Mouse (Mus musculus) midbrain, embryonic 11.5 days (tissue): Measurements from ENCODE around the gene Hrh3. TPM values are rescaled to one million over a fixed set of nuclear protein-coding genes. Genes with fewer than 3 reads are reported as not detected.

Experiments
- ATAC-seq: fragments of 200-750 bp; cut with Nextera tagmentation; 2 replicates; pipeline ENCODE4 v1.8.0; 2017; ENCODE audit warnings: moderate TSS enrichment, moderate library complexity; ENCODE audit not compliant: low FRiP score
- DNase-seq: peaks from one replicate; pipeline ENCODE4 v3.0.0; 2015; ENCODE audit warnings: low spot score; ENCODE audit errors: missing footprints
- H3K27ac ChIP-seq: fragments of 300-500 bp; sonication (generic); 2 replicates; pipeline ENCODE4 v1.5.1; 2014; ENCODE audit warnings: low read depth, low read length
- H3K27me3 ChIP-seq: fragments of 300-500 bp; sonication (generic); 2 replicates; pipeline ENCODE4 v1.6.1; 2014; ENCODE audit warnings: mild to moderate bottlenecking, low read length, moderate library complexity, mixed read lengths; ENCODE audit not compliant: control insufficient read depth, insufficient read depth
- H3K36me3 ChIP-seq: fragments of 300-500 bp; sonication (generic); 2 replicates; pipeline ENCODE4 v1.6.1; 2014; ENCODE audit warnings: mild to moderate bottlenecking, low read length, moderate library complexity, mixed read lengths; ENCODE audit not compliant: control insufficient read depth, insufficient read depth
- H3K4me1 ChIP-seq: fragments of 300-500 bp; sonication (generic); 2 replicates; pipeline ENCODE4 v1.6.1; 2014; ENCODE audit warnings: low read length; ENCODE audit not compliant: control insufficient read depth, insufficient read depth
- H3K4me2 ChIP-seq: fragments of 300-500 bp; sonication (generic); 2 replicates; pipeline ENCODE4 v1.6.1; 2014; ENCODE audit warnings: mild to moderate bottlenecking, moderate library complexity
- H3K4me3 ChIP-seq: fragments of 300-500 bp; sonication (generic); 2 replicates; pipeline ENCODE4 v1.5.1; 2014; ENCODE audit warnings: low read depth, low read length
- H3K9ac ChIP-seq: fragments of 300-500 bp; sonication (generic); 2 replicates; pipeline ENCODE4 v1.6.1; 2014; ENCODE audit warnings: low read length
- H3K9me3 ChIP-seq: fragments of 300-500 bp; sonication (generic); 2 replicates; pipeline ENCODE4 v1.6.1; 2016; ENCODE audit warnings: low read length; ENCODE audit not compliant: control insufficient read depth
- WGBS: fragments of 180-500 bp; shearing (Covaris S2); extraction: QIAGEN DNeasy Blood & Tissue Kit; methylation state at CpG from one replicate; pipeline ENCODE4 v1.1.7; 2014; 5-methylcytosine and 5-hydroxymethylcytosine counted together
- polyA plus RNA-seq: library from polyadenylated mRNA; unstranded; fragments of >200 nt; fragmentation: Nextera tagmentation; extraction: Ambion mirVana; gene quantifications from 2 replicates; pipeline ENCODE4 v1.2.1, GENCODE M21; 2014

The Hrh3 gene
- polyA plus RNA-seq, 1 experiment from 2014 or later: 3.0 TPM

DNA sequence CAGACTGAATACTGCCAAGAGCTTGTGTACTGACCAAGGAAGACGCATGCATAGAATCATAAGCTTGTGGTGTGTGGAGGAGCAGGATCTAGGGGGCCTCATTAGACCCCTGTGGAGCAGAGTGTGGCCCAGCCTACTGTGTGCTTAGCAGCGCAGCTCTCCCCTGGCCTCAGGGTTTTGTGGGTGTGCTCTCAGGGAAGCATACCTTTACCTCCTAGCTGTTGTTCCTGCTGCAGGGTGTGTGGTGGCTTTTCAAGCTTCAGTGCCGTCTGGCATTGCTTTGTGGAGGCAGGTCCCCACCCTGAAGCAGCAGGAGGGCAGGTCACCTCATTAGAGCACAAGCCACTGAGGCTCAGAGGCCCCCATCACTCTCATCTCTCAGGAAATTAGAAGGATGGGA is 26.7 kb downstream of the Hrh3 start:
- DNase-seq (no peak), ATAC-seq (no peak)
- H3K27ac ChIP-seq: no peak overlapping the region
- no peak overlapping the region for H3K4me2 ChIP-seq
- no peaks in the 10 kb centered on the region for H3K9me3 ChIP-seq
- no peak overlapping the region for H3K4me3 ChIP-seq
- WGBS: 65% methylated on average over 3 of the region's 3 CpGs
- H3K9ac ChIP-seq: no peak overlapping the region
- H3K36me3 ChIP-seq: no peaks in the 10 kb centered on the region
- no peaks in the 10 kb centered on the region for H3K27me3 ChIP-seq
- no peaks in the 10 kb centered on the region for H3K4me1 ChIP-seq

DNA sequence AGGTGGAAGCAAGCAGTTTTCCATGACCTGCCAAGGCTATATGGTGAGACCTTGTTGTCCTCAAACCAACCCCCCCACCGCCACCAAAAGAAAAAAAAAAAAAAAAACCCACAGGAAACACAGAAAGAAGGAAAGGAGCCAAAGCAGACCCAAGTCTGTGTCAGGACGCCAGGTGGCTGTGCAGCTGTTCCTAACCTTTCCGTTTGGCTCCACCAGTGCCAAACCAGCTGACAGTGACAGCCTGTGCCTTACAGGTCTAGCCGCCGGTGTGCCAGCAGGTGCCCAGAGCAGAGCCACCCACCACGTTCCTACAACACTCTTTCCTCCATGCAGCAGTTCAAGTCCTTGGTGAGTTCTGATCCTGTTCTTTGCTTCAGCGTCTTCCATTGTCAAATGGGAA is 31.4 kb downstream of the Hrh3 start:
- ATAC-seq (no peak), DNase-seq (peak; percentile 2)
- H3K9ac ChIP-seq: no peak overlapping the region
- H3K27ac ChIP-seq: no peak overlapping the region
- peaks cover 8% of the 10 kb centered on the region for H3K4me1 ChIP-seq
- WGBS: 92% methylated on average over 7 of the region's 7 CpGs
- no peaks in the 10 kb centered on the region for H3K27me3 ChIP-seq
- no peak overlapping the region for H3K4me3 ChIP-seq
- H3K36me3 ChIP-seq: no peaks in the 10 kb centered on the region
- no peak overlapping the region for H3K4me2 ChIP-seq
- H3K9me3 ChIP-seq: no peaks in the 10 kb centered on the region

DNA sequence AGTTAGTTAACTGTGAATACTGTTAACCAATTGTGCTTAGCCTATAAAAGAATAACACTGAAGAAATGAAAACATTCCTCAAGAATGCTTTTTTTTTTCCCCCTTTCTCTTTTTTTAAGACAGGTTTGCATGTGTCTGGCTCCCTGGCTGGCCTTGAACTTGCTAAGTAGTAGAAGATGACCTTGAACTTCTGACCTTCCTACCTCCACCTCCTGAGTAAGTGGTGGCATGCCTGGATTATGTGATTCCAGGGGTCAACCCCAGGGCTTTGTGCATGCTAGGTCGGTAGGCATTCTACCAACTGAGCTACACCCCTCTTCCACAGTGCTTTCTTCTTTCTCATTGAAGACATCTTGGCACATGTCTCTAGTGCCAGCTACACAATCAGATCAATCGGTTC is 32.6 kb downstream of the Hrh3 start:
- DNase-seq (peak; percentile 67), ATAC-seq (no peak)
- Histone ChIP-seq H3K4me1 (peaks cover 8% of the 10 kb centered on the region), H3K4me3 (no peak overlapping the region), H3K9ac (no peak overlapping the region), H3K4me2 (no peak overlapping the region), H3K9me3 (no peaks in the 10 kb centered on the region), H3K36me3 (peaks cover 4% of the 10 kb centered on the region; the same call in 1 of the 2 replicates), H3K27ac (no peak overlapping the region), H3K27me3 (no peaks in the 10 kb centered on the region)
- 90% methylated on average over 2 of the region's 2 CpGs for WGBS

DNA sequence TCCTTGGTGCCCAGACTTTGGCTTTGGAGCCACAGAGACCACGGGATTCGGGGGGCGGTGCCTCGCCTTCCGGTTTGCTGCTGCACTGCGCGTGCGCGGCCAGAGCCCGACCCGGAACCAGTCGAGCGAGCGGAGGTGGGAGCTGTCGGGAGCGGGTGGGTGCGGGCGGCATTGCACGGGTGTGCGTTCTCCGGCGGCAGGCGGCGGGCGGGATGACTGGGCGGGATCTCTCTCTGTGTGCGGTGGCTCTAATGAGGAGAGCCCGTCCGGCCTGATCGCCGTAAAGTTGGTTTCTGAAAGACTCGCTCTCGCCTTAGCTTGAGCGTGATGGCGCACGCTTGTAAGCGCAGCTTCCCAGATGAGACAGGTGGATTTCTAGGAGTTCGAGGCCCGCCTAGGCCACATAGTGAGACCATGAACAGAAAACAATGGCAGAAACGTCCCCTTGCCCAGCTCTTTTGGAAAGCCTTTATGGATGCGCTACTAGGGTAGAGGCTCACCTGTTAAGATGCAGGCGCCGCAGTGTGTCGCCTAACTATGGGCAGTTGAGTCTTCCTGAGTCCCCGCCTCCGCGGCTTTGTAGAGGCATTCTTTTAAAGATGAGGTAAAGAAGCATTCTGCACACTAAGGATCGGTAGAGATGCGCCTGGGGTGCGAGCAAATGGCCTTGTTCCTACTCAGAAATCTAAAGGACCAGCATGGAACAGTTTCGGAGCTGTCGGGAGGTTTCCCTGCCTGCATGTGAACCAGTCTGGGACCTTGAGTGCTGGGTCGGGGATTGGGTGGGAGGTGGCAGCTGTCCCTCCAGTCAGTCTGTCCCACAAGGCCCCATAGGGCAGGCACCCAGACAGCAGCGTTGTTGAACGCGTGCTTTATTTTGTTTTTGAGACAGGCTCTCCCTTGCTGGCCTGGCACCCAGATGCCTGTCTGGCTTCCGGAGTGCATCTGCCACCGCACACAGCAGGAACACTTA is 33.5 kb downstream of the Hrh3 start, which contains the start of gene Mtg2:
Gene Mtg2 (plus strand): TSS at position 108 of the 973 bp plus-strand sequence.
- Histone ChIP-seq H3K4me2 (peak within 1 kb of the TSS; percentile 95), H3K36me3 (peaks cover 4% of the 10 kb centered on the region; the same call in 1 of the 2 replicates), H3K9ac (peak within 1 kb of the TSS; percentile 87), H3K27ac (peak within 1 kb of the TSS; percentile 30; the same call in 1 of the 2 replicates), H3K27me3 (no peaks in the 10 kb centered on the region), H3K9me3 (no peaks in the 10 kb centered on the region), H3K4me1 (peaks cover 8% of the 10 kb centered on the region), H3K4me3 (peak within 1 kb of the TSS; percentile 75)
- peak; percentile 99 for DNase-seq
- peak; percentile 96 for ATAC-seq
- 6% methylated on average over 58 of the region's 58 CpGs for WGBS

- DNase-seq (no peak), ATAC-seq (peak; percentile 25; the same call in 1 of the 2 replicates)
- Histone ChIP-seq H3K4me1 (peaks cover 8% of the 10 kb centered on the region), H3K4me3 (peak overlapping the region; percentile 75), H3K36me3 (peaks cover 4% of the 10 kb centered on the region; the same call in 1 of the 2 replicates), H3K27ac (no peak overlapping the region), H3K27me3 (no peaks in the 10 kb centered on the region), H3K9ac (peak overlapping the region; percentile 87), H3K4me2 (peak overlapping the region; percentile 95), H3K9me3 (no peaks in the 10 kb centered on the region)
- 38% methylated on average over 20 of the region's 20 CpGs for WGBS
Measured at GRCm38 (mm10) chr2:180069770-180070480, 34.4 kb downstream of the Hrh3 start.

- Histone ChIP-seq H3K9me3 (no peaks in the 10 kb centered on the region), H3K27ac (no peak overlapping the region), H3K4me1 (no peaks in the 10 kb centered on the region), H3K4me2 (no peak overlapping the region), H3K9ac (no peak overlapping the region), H3K4me3 (no peak overlapping the region), H3K27me3 (no peaks in the 10 kb centered on the region), H3K36me3 (peaks cover 30% of the 10 kb centered on the region)
- no peak for ATAC-seq
- peak; percentile 69 for DNase-seq
- WGBS: 95% methylated on average over 11 of the region's 11 CpGs
Measured at GRCm38 (mm10) chr2:180063338-180064131, 40.8 kb downstream of the Hrh3 start.

DNA sequence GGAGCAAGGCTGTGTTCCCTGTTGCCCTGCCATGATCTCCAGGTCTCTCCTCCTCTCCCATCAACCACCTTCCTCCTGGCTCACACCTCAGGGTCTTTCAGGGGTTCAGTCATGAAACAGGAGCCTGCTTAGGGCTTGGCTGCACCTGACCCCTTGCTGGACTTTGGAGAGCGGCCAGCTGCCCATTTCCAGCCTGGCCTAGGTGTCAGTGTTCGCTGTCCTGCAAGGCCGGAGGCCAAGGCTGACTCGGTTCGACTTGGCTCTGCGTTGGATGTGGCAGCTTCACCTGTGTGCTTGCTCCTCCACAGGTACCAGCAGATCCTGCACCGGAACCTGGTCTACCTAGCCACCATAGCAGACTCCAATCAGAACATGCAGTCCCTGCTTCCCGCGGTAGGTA is 51.3 kb downstream of the Hrh3 start:
- no peaks in the 10 kb centered on the region for H3K4me1 ChIP-seq
- peaks cover 16% of the 10 kb centered on the region for H3K36me3 ChIP-seq
- WGBS: 95% methylated on average over 9 of the region's 9 CpGs
- H3K4me3 ChIP-seq: no peak overlapping the region
- H3K9me3 ChIP-seq: no peaks in the 10 kb centered on the region
- DNase-seq (no peak), ATAC-seq (no peak)
- H3K9ac ChIP-seq: no peak overlapping the region
- no peak overlapping the region for H3K4me2 ChIP-seq
- H3K27me3 ChIP-seq: no peaks in the 10 kb centered on the region
- no peak overlapping the region for H3K27ac ChIP-seq

GRCm38 (mm10) chr2:180051986-180052733 is 52.1 kb downstream of the Hrh3 start:
- WGBS: 91% methylated on average over 14 of the region's 14 CpGs
- Histone ChIP-seq H3K36me3 (peaks cover 10% of the 10 kb centered on the region), H3K27ac (no peak overlapping the region), H3K27me3 (no peaks in the 10 kb centered on the region), H3K4me2 (no peak overlapping the region), H3K9me3 (no peaks in the 10 kb centered on the region), H3K9ac (no peak overlapping the region), H3K4me1 (no peaks in the 10 kb centered on the region), H3K4me3 (no peak overlapping the region)
- DNase-seq (no peak), ATAC-seq (0 out of 2 replicates have a peak, but pooled peaks have one; percentile 30)
